Mouse (Mus musculus): Measurements from ENCODE around the gene Arid4a. TPM values are rescaled to one million over a fixed set of nuclear protein-coding genes. Genes with fewer than 3 reads are reported as not detected.

Arid4a gene
- polyA plus RNA-seq (2017; shearing (Covaris generic)): 164 TPM

DNA sequence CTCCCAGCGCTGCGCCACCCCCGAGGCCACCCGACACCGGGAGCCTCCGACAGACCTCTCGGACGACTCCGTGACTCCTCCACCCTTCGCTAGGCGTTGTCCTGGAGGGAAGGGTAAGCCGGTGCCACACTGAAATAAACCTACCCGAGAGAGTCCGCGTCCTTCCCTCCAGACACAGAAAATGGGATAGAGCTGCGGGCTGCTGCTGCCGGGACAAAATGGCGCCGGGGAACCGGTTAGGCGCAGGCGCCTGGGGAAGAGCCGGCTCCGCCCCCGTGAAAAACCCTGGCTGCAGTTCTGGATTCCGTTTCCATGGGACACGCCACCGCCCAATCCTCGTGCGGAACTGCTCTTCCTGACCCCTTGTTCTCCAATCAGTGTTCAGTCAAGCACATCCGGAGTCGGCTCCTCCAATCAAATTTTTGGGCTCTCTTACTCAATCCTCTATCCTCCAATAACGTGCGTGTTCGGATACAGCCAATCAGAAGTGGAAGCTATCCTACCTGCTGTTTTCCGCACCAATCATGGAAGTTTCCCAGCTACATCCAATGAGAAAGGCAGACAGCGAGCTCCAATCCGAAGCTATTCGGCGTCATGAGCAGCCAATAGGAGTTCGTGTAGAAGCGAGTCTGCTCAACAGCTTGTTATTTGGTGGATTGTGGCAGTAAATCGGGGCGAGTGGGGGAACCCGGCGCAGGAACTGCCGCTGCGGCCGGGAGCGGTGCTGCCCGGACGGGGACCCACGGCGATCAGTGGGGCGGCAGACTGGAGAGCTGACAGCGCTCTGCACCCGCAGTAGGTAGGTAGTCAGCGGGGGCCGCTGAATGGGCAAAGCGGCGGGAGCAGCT is at the start of gene Arid4a:
Gene Arid4a, plus strand, starts transcription at position 628 of the 848 bp plus-strand sequence.

GRCm38 (mm10) chr12:70974441-70975266 is 41.1 kb upstream of the Arid4a start, which contains the start of gene Psma3:
Gene Psma3, plus strand, starts transcription at chr12:70974621.

DNA sequence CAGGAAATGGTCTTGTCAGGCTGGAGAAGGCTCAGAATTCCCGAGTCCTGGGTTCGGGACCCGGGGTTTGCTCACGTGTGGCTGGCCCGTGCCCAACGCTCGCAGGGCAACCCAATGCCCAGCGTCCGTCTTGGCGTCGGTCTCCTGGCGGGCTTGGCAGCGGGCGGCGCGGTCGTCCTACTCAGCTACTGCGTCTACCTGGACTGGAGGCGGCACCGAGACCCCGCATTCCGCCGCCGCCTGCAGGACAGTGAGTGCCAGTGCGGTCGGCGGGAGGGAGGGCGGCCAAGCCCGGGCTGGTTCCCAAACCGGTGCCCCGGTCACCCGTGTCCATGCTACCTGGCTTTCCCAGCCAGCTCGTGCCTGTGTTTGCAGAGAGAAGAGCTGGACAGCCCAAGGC is 95.5 kb downstream of the Arid4a start, which contains the start of gene Tomm20l:
Gene Tomm20l, plus strand, starts transcription at position 98 of the 400 bp plus-strand sequence.

GRCm38 (mm10) chr12:71136130-71136973 is 120.6 kb downstream of the Arid4a start, which contains the start of the genes Timm9 and 2700049A03Rik:
Gene Timm9, minus strand, starts transcription at chr12:71136684.
Gene 2700049A03Rik, plus strand, starts transcription at chr12:71136848.

Other genes with a start within 250 kb of the Arid4a start
- gene Frmd6, start 190.5 kb upstream of the Arid4a start, polyA plus RNA-seq (2017; shearing (Covaris generic)): 41.5 TPM
- gene Actr10, start 78.1 kb upstream of the Arid4a start, polyA plus RNA-seq (2017; shearing (Covaris generic)): 374 TPM
- 439 TPM for gene Psma3, start 41.4 kb upstream of the Arid4a start, polyA plus RNA-seq (2017; shearing (Covaris generic))
- gene Tomm20l, start 95.4 kb downstream of the Arid4a start, polyA plus RNA-seq (2017; shearing (Covaris generic)): not detected
- 45.4 TPM for gene Timm9, start 120.7 kb downstream of the Arid4a start, polyA plus RNA-seq (2017; shearing (Covaris generic))
- gene 2700049A03Rik, start 120.9 kb downstream of the Arid4a start, polyA plus RNA-seq (2017; shearing (Covaris generic)): 11.9 TPM

Data from activated CD4-positive, CD25-positive, alpha-beta regulatory T cell, adult 9 weeks (primary cell).